Mouse (Mus musculus) layer of hippocampus, adult 8-10 months (tissue): ENCODE data around the gene Tipin. TPM values are rescaled to one million over a fixed set of nuclear protein-coding genes. Genes with fewer than 3 reads are reported as not detected.

Source experiments
- DNase-seq, 2 experiments: peaks; one replicate each; pipeline ENCODE4 v3.0.0; 2022; ENCODE audit warnings: low spot score in 2 of 2
- total RNA-seq, 4 experiments: library from RNA; stranded (reverse); gene quantifications; 2 replicates each; pipeline ENCODE4 v1.2.4; 2022

Gene Tipin
- total RNA-seq, 4 experiments from 2014 or later, result 11.7 to 23.6 (median 17.9) TPM

- DNase-seq, result no peak
These were observed 62.3 kb downstream of the Tipin start for GRCm38 (mm10) chr9:64343656-64344055.

GRCm38 (mm10) chr9:64345931-64346330 is 64.5 kb downstream of the Tipin start:
- DNase-seq, result no peak

- DNase-seq, result no peak
These were observed 66.0 kb downstream of the Tipin start for GRCm38 (mm10) chr9:64347377-64347776.

- DNase-seq, result no peak
These were observed 68.1 kb downstream of the Tipin start for GRCm38 (mm10) chr9:64349490-64349889.

GRCm38 (mm10) chr9:64351191-64351590 is 69.8 kb downstream of the Tipin start:
- no peak for DNase-seq

Other genes with a start within 250 kb of the Tipin start
- gene Lctl, start 164.4 kb upstream of the Tipin start, total RNA-seq, result under 1 TPM in 1 of 4 experiments, not detected in 3; 0.76 TPM
- gene Zwilch, start 108.5 kb upstream of the Tipin start, total RNA-seq, result 1 to 10 TPM; 4.6 to 6.8 (median 5.6) TPM
- gene Rpl4, start 108.2 kb upstream of the Tipin start, total RNA-seq, result 100 to 1,000 TPM; 522 to 674 (median 595) TPM
- gene Snapc5, start 102.3 kb upstream of the Tipin start, total RNA-seq, result 10 to 100 TPM; 16.5 to 19.2 (median 16.7) TPM
- 1 to 10 TPM; 1.8 to 3.8 (median 3.0) TPM for gene Uchl4, start 46.4 kb upstream of the Tipin start, total RNA-seq
- 100 to 1,000 TPM; 290 to 306 (median 301) TPM for gene Map2k1, start 27.9 kb upstream of the Tipin start, total RNA-seq
- gene Dis3l, start 59.7 kb downstream of the Tipin start, total RNA-seq, result 10 to 100 TPM; 28.9 to 30.1 (median 29.6) TPM
- 10 to 100 TPM; 11.7 to 16.9 (median 14.2) TPM for gene Megf11, start 104.0 kb downstream of the Tipin start, total RNA-seq